Mouse (Mus musculus): Measurements from ENCODE around the gene Ccdc106. TPM values are rescaled to one million over a fixed set of nuclear protein-coding genes. Genes with fewer than 3 reads are reported as not detected.
A peak's percentile ranks its signal among the peaks of the same experiment; 100 is the strongest.
"Not testable (repeated sequence)": the region's sequence is repeated elsewhere in the genome, so short reads cannot be mapped to it uniquely, and the experiment has no call there.

The Ccdc106 gene
- total RNA-seq (2021) = 10 to 100 TPM; 59.7 to 59.9 TPM

DNA sequence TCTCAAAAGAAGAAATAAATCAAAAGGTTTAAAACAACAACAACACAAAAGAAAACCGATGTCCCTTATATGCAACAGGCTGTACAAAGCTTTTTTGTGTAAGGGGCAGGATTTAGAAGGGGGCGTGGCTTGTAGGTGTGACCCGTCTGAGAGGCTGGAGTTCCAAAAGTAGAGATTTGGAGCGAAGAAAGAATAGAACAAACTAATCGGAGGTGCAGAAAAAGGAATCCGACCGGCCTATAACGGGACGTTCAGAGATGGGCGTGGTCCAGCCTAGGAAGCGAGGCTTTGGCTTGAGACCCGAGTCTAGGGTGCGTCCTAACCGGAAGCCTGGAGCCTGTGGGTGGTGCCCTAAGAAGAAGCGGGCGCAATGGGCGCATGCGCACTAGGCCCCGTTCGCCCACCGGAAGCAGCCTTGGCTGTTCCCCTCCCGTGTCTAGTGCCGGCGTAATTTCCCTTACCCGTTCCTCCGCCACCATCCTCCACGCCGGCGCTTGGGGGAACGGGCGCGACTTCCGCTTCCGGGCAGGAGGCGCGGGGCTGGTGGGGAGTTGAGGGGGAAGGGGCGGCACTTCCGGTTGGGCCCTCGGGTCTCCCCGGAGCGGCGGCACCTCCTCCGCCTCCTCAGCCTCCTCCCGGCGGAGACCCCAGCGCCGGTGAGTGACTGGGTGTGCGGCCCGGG lies at the start of gene Ccdc106, which contains the start of gene Zfp865:
Ccdc106 (plus strand) TSS at position 554 of the 682 bp plus-strand sequence.
Zfp865 (plus strand) TSS at position 377 of the 682 bp plus-strand sequence.
- intact Hi-C loops (cut with DNase I) = no loop called here
- DNase-seq (ENCODE audit: extremely low spot score in 1 of 2, low spot score in 2 of 2) = peak; percentile 99 to 100

- DNase-seq (ENCODE audit: extremely low spot score in 1 of 2, low spot score in 2 of 2) = no peak
- intact Hi-C loops (cut with DNase I) = no loop called here
Observed at GRCm38 (mm10) chr7:4971068-4971467, 49.3 kb upstream of the Ccdc106 start, which contains the start of gene Sbk3. TSS of gene Sbk3 (minus strand) at chr7:4971168.

DNA sequence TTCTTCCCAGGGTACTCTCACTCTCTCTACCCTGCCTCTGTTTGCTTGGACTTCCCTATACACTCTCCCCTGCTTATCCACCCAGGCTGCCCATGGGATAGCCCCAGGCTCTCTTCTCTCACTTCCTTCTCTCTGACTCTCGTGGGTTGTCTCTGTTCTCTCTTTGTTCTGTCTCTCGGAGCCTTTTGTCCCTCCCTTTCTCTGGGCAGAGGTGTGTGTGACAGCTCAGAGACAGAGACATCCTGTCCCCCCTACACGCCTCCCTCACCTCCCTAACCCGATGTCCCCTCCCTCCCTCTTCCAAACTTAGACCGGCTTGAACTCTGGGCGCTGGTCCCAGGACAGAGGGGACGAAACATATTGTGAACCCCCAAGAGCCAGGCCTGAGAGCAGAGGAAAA lies 48.6 kb upstream of the Ccdc106 start:
- intact Hi-C loops (cut with DNase I) = no loop called here
- DNase-seq (ENCODE audit: extremely low spot score in 1 of 2, low spot score in 2 of 2) = no peak

DNA sequence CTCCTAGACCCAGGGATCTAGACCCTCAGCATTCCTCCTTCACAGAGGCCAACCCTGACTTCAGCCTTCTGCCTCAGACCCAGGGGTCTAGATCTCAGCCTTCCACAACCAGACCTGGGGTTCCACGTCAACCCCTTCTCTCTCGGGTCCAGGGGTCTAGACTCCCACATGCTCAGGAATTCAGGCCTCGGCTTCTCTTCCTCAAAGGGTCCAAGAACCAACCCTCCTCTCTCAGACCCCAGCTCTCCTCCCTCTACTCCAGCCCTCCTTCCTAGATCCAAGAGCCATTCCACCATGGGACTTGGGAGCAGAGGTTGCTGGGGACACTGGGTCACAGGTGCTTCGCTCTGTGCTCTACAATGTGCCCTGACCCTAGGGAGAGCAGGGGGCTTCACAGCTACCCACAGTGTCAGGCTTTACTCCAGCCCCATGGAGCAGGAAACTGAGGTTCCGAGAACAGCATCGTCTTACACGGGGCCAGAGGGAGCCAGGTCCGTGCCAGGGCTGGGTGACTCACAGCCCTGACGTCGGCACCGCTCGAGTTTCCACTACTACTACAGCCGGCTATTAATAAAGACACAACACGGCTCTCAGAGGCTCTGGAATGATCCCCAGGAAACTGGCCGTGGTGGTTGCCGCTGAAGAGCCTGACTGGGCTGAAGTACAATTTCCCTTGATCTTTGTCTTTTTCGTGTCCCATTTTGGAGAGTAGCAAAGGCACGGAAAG lies 47.9 kb upstream of the Ccdc106 start:
- DNase-seq (ENCODE audit: extremely low spot score in 1 of 2, low spot score in 2 of 2) = no peak
- intact Hi-C loops (cut with DNase I) = no loop called here

GRCm38 (mm10) chr7:4975455-4975854 lies 44.9 kb upstream of the Ccdc106 start:
- intact Hi-C loops (cut with DNase I) = no loop called here
- DNase-seq (ENCODE audit: extremely low spot score in 1 of 2, low spot score in 2 of 2) = no peak

DNA sequence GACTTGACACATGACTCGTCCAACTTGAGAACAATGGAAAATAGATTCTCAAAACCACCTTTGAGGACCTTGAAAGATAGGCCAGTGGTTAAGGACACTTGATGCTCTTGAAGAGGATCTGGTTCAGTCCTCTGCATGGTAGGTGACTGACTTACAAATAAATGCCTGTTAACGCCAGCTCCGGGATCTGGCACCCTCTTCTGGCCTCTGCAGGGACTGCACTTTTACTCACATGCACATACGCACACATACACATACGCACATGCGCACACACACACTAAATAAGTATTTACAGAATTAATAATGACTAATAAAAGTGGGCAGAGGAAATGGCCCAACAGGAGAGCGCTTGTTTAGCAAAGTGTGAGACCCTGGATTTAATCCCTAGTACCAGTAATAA lies 43.5 kb upstream of the Ccdc106 start:
- intact Hi-C loops (cut with DNase I) = no loop called here
- DNase-seq (ENCODE audit: extremely low spot score in 1 of 2, low spot score in 2 of 2) = no peak

DNA sequence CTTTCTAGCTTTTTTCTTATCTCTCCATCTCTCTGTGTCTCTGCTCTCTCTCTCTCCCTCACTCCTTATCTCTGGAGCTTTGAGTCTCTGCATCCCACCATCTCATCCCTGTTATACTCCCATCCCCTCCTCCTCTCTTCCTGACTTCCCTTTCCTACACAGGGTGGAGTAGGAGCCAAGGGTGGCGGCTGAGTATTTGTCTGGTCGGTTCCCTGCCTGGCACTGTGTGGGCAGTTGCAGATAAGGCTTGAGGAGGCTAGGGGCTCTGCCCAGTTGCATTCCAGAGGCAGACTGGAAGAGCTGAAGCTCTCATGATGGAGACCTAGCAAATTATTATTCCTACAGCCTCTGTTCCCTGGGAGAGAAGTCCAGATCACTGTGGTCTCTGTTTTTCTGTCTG lies 32.1 kb upstream of the Ccdc106 start:
- DNase-seq (ENCODE audit: extremely low spot score in 1 of 2, low spot score in 2 of 2) = no peak
- intact Hi-C loops (cut with DNase I) = no loop called here

GRCm38 (mm10) chr7:4993347-4993998 lies 26.9 kb upstream of the Ccdc106 start:
- DNase-seq (ENCODE audit: extremely low spot score in 1 of 2, low spot score in 2 of 2) = no peak
- intact Hi-C loops (cut with DNase I) = no loop called here

DNA sequence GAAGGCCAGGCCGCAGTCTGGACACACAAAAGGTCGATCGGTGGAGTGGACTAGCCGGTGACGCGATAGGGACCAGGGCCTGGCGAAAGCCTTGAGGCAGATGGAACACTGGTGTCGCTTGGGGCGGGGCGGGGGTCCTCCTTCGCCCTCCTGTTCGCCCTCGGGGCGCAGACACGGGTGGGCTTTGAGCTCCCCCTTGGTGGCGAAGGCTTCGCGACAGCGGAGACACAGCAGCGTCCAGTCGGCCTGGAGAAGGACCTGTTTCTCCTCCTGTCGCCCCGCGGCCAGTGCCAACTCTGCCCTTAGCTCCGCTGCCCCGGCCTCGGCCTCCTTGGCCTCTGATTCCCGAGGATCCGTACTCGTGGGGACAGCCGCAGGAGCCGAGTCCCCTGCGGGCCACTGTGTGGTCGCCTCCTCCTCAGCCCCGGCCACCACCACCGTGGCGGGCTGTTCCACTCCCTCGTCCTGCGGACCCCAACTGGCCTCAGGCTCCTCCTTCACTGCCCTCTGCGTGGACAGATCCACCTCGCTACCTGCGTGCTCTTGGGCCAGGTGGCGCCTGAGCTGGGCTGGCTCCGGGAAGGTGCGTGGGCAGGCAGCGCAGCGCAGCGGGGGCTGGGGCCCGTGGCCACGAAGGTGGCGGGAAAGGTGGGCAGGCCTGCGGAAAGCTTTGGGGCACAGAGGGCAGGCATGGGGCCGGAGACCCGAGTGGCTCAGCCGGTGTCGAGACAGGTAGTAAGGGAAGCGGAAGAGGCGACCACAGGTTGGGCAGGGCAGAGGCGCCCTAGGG lies 26.2 kb upstream of the Ccdc106 start:
- intact Hi-C loops (cut with DNase I) = no loop called here
- peak in 1 of 2 experiments; percentile 51 for DNase-seq (ENCODE audit: extremely low spot score in 1 of 2, low spot score in 2 of 2)

- no peak for DNase-seq (ENCODE audit: extremely low spot score in 1 of 2, low spot score in 2 of 2)
- intact Hi-C loops (cut with DNase I) = no loop called here
Observed at GRCm38 (mm10) chr7:4995268-4996002, 24.9 kb upstream of the Ccdc106 start.

DNA sequence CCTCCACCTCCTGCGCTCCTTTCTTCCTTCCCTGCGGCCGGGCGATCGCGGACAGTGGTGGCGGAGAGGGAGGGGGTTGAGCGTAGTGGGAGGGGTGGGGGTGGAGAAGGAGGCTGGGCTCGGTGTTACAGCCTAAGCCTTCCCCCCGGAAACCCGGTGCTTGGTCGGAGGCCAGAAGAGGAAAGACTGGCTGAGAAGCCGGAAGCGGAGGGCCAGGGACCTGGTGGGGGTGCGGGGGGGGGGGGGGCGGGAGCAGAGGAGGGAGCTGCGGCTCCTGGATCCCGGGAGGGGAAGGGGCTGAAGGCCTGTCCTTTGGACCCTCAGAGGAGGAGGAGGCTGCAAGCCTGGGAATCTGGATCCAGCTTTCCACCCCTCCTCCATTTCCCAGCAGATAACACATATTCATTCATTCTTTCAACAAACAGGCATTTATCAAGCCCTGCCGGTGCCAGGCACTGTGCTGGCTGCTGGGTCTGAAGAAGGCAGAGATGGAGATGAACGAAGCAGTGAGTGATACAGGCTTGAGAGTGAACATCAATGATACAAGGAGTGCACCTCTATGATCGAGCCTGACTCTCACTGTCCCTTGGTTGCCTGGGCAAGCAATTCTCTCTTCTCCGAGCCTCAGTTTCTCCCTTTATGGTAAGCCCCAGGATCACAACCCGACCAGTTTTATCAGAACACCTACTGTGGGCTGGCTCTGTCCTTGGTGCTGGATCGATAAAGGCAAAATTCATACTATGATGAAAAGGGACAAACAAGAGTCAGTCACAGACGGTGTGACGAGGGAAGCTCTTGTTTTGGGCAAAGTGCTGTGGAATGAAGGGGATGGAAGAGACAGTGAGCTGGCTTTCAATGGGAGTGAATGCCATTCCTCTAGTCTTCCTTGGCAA lies 24.1 kb upstream of the Ccdc106 start, which contains the start of gene Zfp579:
Zfp579 (minus strand) TSS at position 156 of the 893 bp plus-strand sequence.
- DNase-seq (ENCODE audit: extremely low spot score in 1 of 2, low spot score in 2 of 2) = peak; percentile 93 to 96
- intact Hi-C loops (cut with DNase I) = no loop called here

- intact Hi-C loops (cut with DNase I) = no loop called here
- no peak for DNase-seq (ENCODE audit: extremely low spot score in 1 of 2, low spot score in 2 of 2)
Observed at GRCm38 (mm10) chr7:4996934-4997333, 23.4 kb upstream of the Ccdc106 start.

GRCm38 (mm10) chr7:4999876-5000275 lies 20.5 kb upstream of the Ccdc106 start:
- intact Hi-C loops (cut with DNase I) = no loop called here

DNA sequence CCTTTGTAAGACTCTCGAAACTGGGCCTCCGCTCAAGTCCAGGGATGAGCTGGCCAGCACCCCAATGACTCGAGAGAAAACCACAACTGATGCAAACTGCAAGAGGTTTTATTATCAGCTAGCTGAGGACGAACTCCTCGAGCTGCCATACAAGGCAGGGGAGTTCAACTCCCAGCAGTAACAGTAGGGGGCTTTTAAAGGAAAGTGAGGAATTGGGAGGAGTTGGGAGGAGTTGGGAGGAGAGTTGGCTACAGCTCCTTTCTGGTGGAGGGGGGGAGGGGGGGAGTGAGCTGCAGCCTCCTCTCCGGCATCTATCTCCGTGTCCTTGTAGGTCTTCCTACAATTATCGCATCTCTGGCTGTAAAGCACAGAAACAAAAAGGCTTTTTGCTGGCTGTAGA lies 17.5 kb upstream of the Ccdc106 start:
- intact Hi-C loops (cut with DNase I); DNase-seq (ENCODE audit: extremely low spot score in 1 of 2, low spot score in 2 of 2): not testable (repeated sequence)

More at GRCm38 (mm10) chr7:4999876-5000275, 20.5 kb upstream of the Ccdc106 start:
- no peak for DNase-seq (ENCODE audit: extremely low spot score in 1 of 2, low spot score in 2 of 2)

DNA sequence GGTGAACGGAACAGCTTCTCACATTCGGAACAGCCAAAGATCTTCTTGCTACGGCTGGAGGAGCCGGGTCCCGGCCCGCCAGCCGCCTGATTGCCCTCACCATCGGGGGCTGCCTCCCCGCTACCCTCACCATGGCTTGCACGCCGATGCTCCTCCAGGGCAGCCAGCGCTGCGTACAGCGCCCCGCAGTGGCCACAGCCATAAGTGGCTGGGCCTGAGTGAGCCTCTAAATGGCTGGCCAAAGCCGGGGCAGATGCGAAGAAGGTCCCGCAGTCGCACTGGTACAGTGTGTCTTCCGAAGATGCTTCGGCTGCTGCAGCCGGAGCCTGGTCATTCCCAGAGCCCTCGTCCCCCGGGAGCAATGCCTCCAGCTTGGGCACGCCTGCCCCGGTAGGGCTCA lies 12.1 kb upstream of the Ccdc106 start:
- DNase-seq (ENCODE audit: extremely low spot score in 1 of 2, low spot score in 2 of 2) = no peak
- intact Hi-C loops (cut with DNase I) = no loop called here

DNA sequence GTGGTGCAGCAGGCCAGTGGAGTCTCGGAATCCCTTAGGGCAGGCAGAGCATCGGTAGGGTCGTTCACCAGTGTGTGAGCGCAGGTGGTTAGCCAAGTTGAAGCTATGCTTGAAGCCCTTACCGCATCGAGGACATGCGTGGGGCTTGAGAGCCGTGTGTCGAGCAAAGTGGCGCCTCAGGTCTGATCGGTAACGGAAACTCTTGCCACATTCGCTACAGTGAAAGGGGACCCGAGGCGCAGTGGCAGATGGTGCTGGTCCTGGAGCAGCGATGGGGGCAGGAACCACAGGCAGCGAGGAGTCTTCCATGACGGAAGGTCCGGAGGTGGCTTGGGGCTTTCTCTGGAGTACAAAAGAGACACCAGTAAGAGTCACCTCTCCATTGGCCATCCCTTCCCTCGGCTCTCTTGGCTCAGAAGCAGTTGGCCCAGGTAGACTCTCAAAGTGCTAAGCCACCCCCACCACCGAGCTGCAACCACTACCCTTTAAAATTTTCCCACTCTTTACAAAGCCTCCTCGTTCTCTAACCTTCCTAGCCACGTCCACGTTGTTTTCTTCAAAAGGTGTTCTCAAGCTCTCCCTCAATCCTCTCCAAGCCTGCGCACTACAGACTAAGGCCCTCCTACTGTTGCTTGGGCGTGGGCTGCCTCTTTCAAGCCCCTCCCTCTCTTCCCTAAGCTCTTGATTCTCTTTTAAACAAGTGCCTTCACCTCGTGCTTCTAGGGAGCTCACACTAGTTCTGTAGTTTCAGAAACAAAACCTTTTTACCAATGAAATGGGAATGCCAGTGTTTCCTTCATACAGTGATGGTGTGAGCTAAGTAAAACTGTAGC lies 7.5 kb upstream of the Ccdc106 start:
- intact Hi-C loops (cut with DNase I) = no loop called here
- peak in 1 of 2 experiments; percentile 33 for DNase-seq (ENCODE audit: extremely low spot score in 1 of 2, low spot score in 2 of 2)
